21 mouse cellular contexts compared by ENCODE assay signal in genomic region chr11:102442089-102442488, GRCm38 (mm10). TPM values are rescaled to one million over a fixed set of nuclear protein-coding genes. Genes with fewer than 3 reads are reported as not detected.
DNase-seq lines count a peak whose midpoint lies in the region; ATAC-seq lines count a peak whose summit lies in the region.
"Had no signal": no experiment of that assay in that cellular context is flagged by ENCODE, and none has a peak within 500 bp of the region (broad histone marks: within the 10 kb centered on the region; RNA-seq: fewer than 3 reads in every experiment).

No protein-coding gene starts in this region.

- ATAC-seq in heart, embryonic 15.5 days (replicated peaks; ENCODE audit: insufficient number of reproducible peaks, insufficient read depth, low FRiP score, low read depth): no peak
- ATAC-seq in midbrain, embryonic 11.5 days (ENCODE audit: low FRiP score): no peak
- ATAC-seq in midbrain, embryonic 15.5 days (replicated peaks): no peak
- ATAC-seq: activated CD4-positive, CD25-positive, alpha-beta regulatory T cell, adult 4 months; CD4-positive, CD25-positive, alpha-beta regulatory T cell, adult 4 months; forebrain, embryonic 13.5 days; forebrain, embryonic 15.5 days; forebrain, postnatal 0 days; Patski had no signal

- H3K27me3 ChIP-seq in heart, embryonic 15.5 days: peaks cover 4% of the 10 kb centered on the region; the same call in 1 of the 2 replicates
- H3K27me3 ChIP-seq in midbrain, embryonic 11.5 days (ENCODE audit: control insufficient read depth, insufficient read depth, low read length): peaks cover 11% of the 10 kb centered on the region
- H3K27me3 ChIP-seq in midbrain, embryonic 15.5 days (replicated peaks): no peaks in the 10 kb centered on the region
- H3K27me3 ChIP-seq: forebrain, embryonic 15.5 days; Patski had no signal

- H3K9me3 ChIP-seq in heart, embryonic 15.5 days (replicated peaks): no peaks in the 10 kb centered on the region
- no peaks in the 10 kb centered on the region for H3K9me3 ChIP-seq in midbrain, embryonic 11.5 days (ENCODE audit: control insufficient read depth, low read length)
- no peaks in the 10 kb centered on the region for H3K9me3 ChIP-seq in midbrain, embryonic 15.5 days
- H3K9me3 ChIP-seq: forebrain, embryonic 13.5 days; forebrain, embryonic 15.5 days had no signal

- H3K36me3 ChIP-seq in heart, embryonic 15.5 days: peaks cover 35% of the 10 kb centered on the region; the same call in 1 of the 2 replicates
- peaks cover 24% of the 10 kb centered on the region for H3K36me3 ChIP-seq in midbrain, embryonic 11.5 days (ENCODE audit: control insufficient read depth, insufficient read depth, low read length)
- peaks cover 26% of the 10 kb centered on the region for H3K36me3 ChIP-seq in midbrain, embryonic 15.5 days (replicated peaks)
- H3K36me3 ChIP-seq: G1E had no signal

- 88% methylated on average over 6 of the region's 6 CpGs for WGBS in heart, embryonic 15.5 days
- WGBS in midbrain, embryonic 11.5 days: 92% methylated on average over 6 of the region's 6 CpGs
- 90% methylated on average over 6 of the region's 6 CpGs for WGBS in midbrain, embryonic 15.5 days

- no peak overlapping the region for H3K4me2 ChIP-seq in heart, embryonic 15.5 days
- no peak overlapping the region for H3K4me2 ChIP-seq in midbrain, embryonic 11.5 days
- no peak overlapping the region for H3K4me2 ChIP-seq in midbrain, embryonic 15.5 days
- H3K4me2 ChIP-seq: forebrain, embryonic 13.5 days; forebrain, embryonic 15.5 days had no signal

- H3K9ac ChIP-seq in heart, embryonic 15.5 days: no peak overlapping the region
- H3K9ac ChIP-seq in midbrain, embryonic 11.5 days (ENCODE audit: low read length): no peak overlapping the region
- no peak overlapping the region for H3K9ac ChIP-seq in midbrain, embryonic 15.5 days
- H3K9ac ChIP-seq: forebrain, embryonic 13.5 days; forebrain, embryonic 15.5 days; forebrain, postnatal 0 days had no signal

- H3K4me3 ChIP-seq in heart, embryonic 15.5 days: no peak overlapping the region
- no peak overlapping the region for H3K4me3 ChIP-seq in midbrain, embryonic 11.5 days (ENCODE audit: low read depth, low read length)
- H3K4me3 ChIP-seq in midbrain, embryonic 15.5 days: no peak overlapping the region
- H3K4me3 ChIP-seq: forebrain, embryonic 13.5 days; forebrain, embryonic 15.5 days had no signal

- peaks cover 57% of the 10 kb centered on the region for H3K4me1 ChIP-seq in heart, embryonic 15.5 days (replicated peaks)
- H3K4me1 ChIP-seq in midbrain, embryonic 11.5 days (ENCODE audit: control insufficient read depth, insufficient read depth, low read length): peaks cover 42% of the 10 kb centered on the region
- H3K4me1 ChIP-seq in midbrain, embryonic 15.5 days: peaks cover 51% of the 10 kb centered on the region

- DNase-seq in cerebellum, adult 11-12 months: peak; percentile 49
- no peak for DNase-seq in cerebellum, postnatal 10 days
- peak; percentile 47 for DNase-seq in cerebellum, adult 9-10 months
- no peak for DNase-seq in cerebellum, postnatal 14 days
- no peak for DNase-seq in heart, adult 11 months
- DNase-seq in midbrain, embryonic 11.5 days (ENCODE audit: low spot score, missing footprints): peak; percentile 64
- DNase-seq: adrenal gland, adult 8-10 months; adrenal gland, postnatal 14 days; adrenal gland, postnatal 36 days; B cell, adult 2 months; cerebellum, adult 2 months; cerebellum, postnatal 25 days had no signal

- peak overlapping the region; percentile 47; the same call in 1 of the 2 replicates for H3K27ac ChIP-seq in heart, embryonic 15.5 days
- H3K27ac ChIP-seq in midbrain, embryonic 11.5 days (ENCODE audit: low read depth, low read length): no peak overlapping the region
- H3K27ac ChIP-seq in midbrain, embryonic 15.5 days: no peak overlapping the region
- H3K27ac ChIP-seq: forebrain, embryonic 13.5 days; forebrain, embryonic 15.5 days had no signal

RNA-seq across cellular contexts. Expression of gene Fam171a2, which starts 5.4 kb away (rescaled TPM):
- polyA plus RNA-seq in heart, embryonic 15.5 days (2015; fragmentation: Nextera tagmentation; extraction: Ambion mirVana): 2.7 and 5.7 TPM in 2 replicates
- polyA plus RNA-seq in midbrain, embryonic 11.5 days (2014; fragmentation: Nextera tagmentation; extraction: Ambion mirVana): 7.2 and 10.6 TPM in 2 replicates
- 28.7 and 36.4 TPM in 2 replicates for polyA plus RNA-seq in midbrain, embryonic 15.5 days (2015; fragmentation: Nextera tagmentation; extraction: Ambion mirVana)
- polyA plus RNA-seq: activated CD4-positive, CD25-positive, alpha-beta regulatory T cell, adult 4 months; CD4-positive, CD25-positive, alpha-beta regulatory T cell, adult 4 months had no signal

RNA-seq across cellular contexts. Expression of gene Grn, which starts 12.0 kb away (rescaled TPM):
- polyA plus RNA-seq in heart, embryonic 15.5 days (2015; fragmentation: Nextera tagmentation; extraction: Ambion mirVana): 198 and 242 TPM in 2 replicates
- 36.8 and 39.3 TPM in 2 replicates for polyA plus RNA-seq in midbrain, embryonic 11.5 days (2014; fragmentation: Nextera tagmentation; extraction: Ambion mirVana)
- polyA plus RNA-seq in midbrain, embryonic 15.5 days (2015; fragmentation: Nextera tagmentation; extraction: Ambion mirVana): 75.2 and 82.0 TPM in 2 replicates

RNA-seq across cellular contexts. Expression of gene Itga2b, which starts 27.8 kb away (rescaled TPM):
- 8.7 TPM in 2 replicates for polyA plus RNA-seq in heart, embryonic 15.5 days (2015; fragmentation: Nextera tagmentation; extraction: Ambion mirVana)
- 4.5 and 5.2 TPM in 2 replicates for polyA plus RNA-seq in midbrain, embryonic 11.5 days (2014; fragmentation: Nextera tagmentation; extraction: Ambion mirVana)
- polyA plus RNA-seq in midbrain, embryonic 15.5 days (2015; fragmentation: Nextera tagmentation; extraction: Ambion mirVana): 9.0 TPM in 2 replicates

RNA-seq across cellular contexts. Expression of gene Slc25a39, which starts 34.3 kb away (rescaled TPM):
- polyA plus RNA-seq in heart, embryonic 15.5 days (2015; fragmentation: Nextera tagmentation; extraction: Ambion mirVana): 293 and 321 TPM in 2 replicates
- polyA plus RNA-seq in midbrain, embryonic 11.5 days (2014; fragmentation: Nextera tagmentation; extraction: Ambion mirVana): 167 and 193 TPM in 2 replicates
- 146 and 168 TPM in 2 replicates for polyA plus RNA-seq in midbrain, embryonic 15.5 days (2015; fragmentation: Nextera tagmentation; extraction: Ambion mirVana)

RNA-seq across cellular contexts. Expression of gene Rundc3a, which starts 48.9 kb away (rescaled TPM):
- 0.64 and 2.5 TPM in 2 replicates for polyA plus RNA-seq in heart, embryonic 15.5 days (2015; fragmentation: Nextera tagmentation; extraction: Ambion mirVana)
- 42.0 and 43.0 TPM in 2 replicates for polyA plus RNA-seq in midbrain, embryonic 11.5 days (2014; fragmentation: Nextera tagmentation; extraction: Ambion mirVana)
- polyA plus RNA-seq in midbrain, embryonic 15.5 days (2015; fragmentation: Nextera tagmentation; extraction: Ambion mirVana): 160 and 165 TPM in 2 replicates
- polyA plus RNA-seq: G1E had no signal

Comparison
In these comparisons a context has a peak if more than half of its experiments do, and no peak if none do; other contexts are left out.
1. DNase-seq: peak in cerebellum, adult 11-12 months (single experiment), cerebellum, adult 9-10 months (single experiment) and midbrain, embryonic 11.5 days (single experiment); none in cerebellum, postnatal 10 days (0 of 2), cerebellum, postnatal 14 days (0 of 2) and heart, adult 11 months (single experiment).